Mouse (Mus musculus) intestine, embryonic 14.5 days (tissue): ENCODE data around the gene Lime1. TPM values are rescaled to one million over a fixed set of nuclear protein-coding genes. Genes with fewer than 3 reads are reported as not detected.

Source experiments
- ATAC-seq: fragments of 200-750 bp; cut with Nextera tagmentation; replicated peaks from 2 replicates; pipeline ENCODE4 v1.8.0; 2017; ENCODE audit warnings: low read depth, moderate number of reproducible peaks, moderate TSS enrichment, moderate library complexity; ENCODE audit not compliant: low FRiP score, low TSS enrichment
- DNase-seq: peaks from one replicate; pipeline ENCODE4 v3.0.0-alpha.2; 2018; ENCODE audit warnings: low spot score
- H3K27ac ChIP-seq: fragments of 300-500 bp; sonication (generic); 2 replicates; pipeline ENCODE4 v1.5.1; 2014; ENCODE audit warnings: low read depth, mild to moderate bottlenecking, control low read depth
- H3K27me3 ChIP-seq: fragments of 300-500 bp; sonication (generic); replicated peaks from 2 replicates; pipeline ENCODE4 v1.6.1; 2014; ENCODE audit warnings: low read length, control low read depth; ENCODE audit not compliant: control insufficient read depth, insufficient read depth
- H3K36me3 ChIP-seq: fragments of 300-500 bp; sonication (generic); 2 replicates; pipeline ENCODE4 v1.6.1; 2014; ENCODE audit warnings: low read length, control low read depth; ENCODE audit not compliant: control insufficient read depth, insufficient read depth
- H3K4me1 ChIP-seq: fragments of 300-500 bp; sonication (generic); replicated peaks from 2 replicates; pipeline ENCODE4 v1.6.1; 2014; ENCODE audit warnings: low read length, control low read depth, mixed read lengths; ENCODE audit not compliant: control insufficient read depth, insufficient read depth
- H3K4me2 ChIP-seq: fragments of 300-500 bp; sonication (generic); 2 replicates; pipeline ENCODE4 v1.6.1; 2014; ENCODE audit warnings: low read length
- H3K4me3 ChIP-seq: fragments of 300-500 bp; sonication (generic); 2 replicates; pipeline ENCODE4 v1.5.1; 2014; ENCODE audit warnings: low read depth, low read length, control low read depth, mixed read lengths
- H3K9ac ChIP-seq: fragments of 300-500 bp; sonication (generic); 2 replicates; pipeline ENCODE4 v1.6.1; 2014; ENCODE audit warnings: mild to moderate bottlenecking, low read length
- H3K9me3 ChIP-seq: fragments of 300-500 bp; sonication (generic); 2 replicates; pipeline ENCODE4 v1.6.1; 2016; ENCODE audit warnings: low read length, control low read depth; ENCODE audit not compliant: control insufficient read depth
- WGBS: fragments of 180-500 bp; shearing (Covaris S2); extraction: QIAGEN DNeasy Blood & Tissue Kit; methylation state at CpG from one replicate; pipeline ENCODE4 v1.1.7; 2014; 5-methylcytosine and 5-hydroxymethylcytosine counted together
- polyA plus RNA-seq: library from polyadenylated mRNA; unstranded; fragments of >200 nt; fragmentation: Nextera tagmentation; extraction: Ambion mirVana; gene quantifications from 2 replicates; pipeline ENCODE4 v1.2.1, GENCODE M21; 2014

Lime1 gene
- polyA plus RNA-seq, 1 experiment from 2014 or later, result 22.2 TPM

- peaks cover 66% of the 10 kb centered on the region for H3K36me3 ChIP-seq
- ATAC-seq (no peak), DNase-seq (no peak)
- H3K4me3 ChIP-seq, result no peak overlapping the region
- no peaks in the 10 kb centered on the region for H3K9me3 ChIP-seq
- no peak overlapping the region for H3K4me2 ChIP-seq
- no peaks in the 10 kb centered on the region for H3K4me1 ChIP-seq
- WGBS, result 76% methylated on average over 4 of the region's 4 CpGs
- no peak overlapping the region for H3K9ac ChIP-seq
- H3K27ac ChIP-seq, result no peak overlapping the region
- H3K27me3 ChIP-seq, result no peaks in the 10 kb centered on the region
These were observed 5.1 kb downstream of the Lime1 start for GRCm38 (mm10) chr2:181384919-181385391.

- DNase-seq (no peak), ATAC-seq (no peak)
- Histone ChIP-seq H3K9ac (no peak overlapping the region), H3K9me3 (no peaks in the 10 kb centered on the region), H3K4me3 (no peak overlapping the region), H3K4me1 (no peaks in the 10 kb centered on the region), H3K36me3 (peaks cover 66% of the 10 kb centered on the region), H3K27me3 (no peaks in the 10 kb centered on the region), H3K4me2 (no peak overlapping the region), H3K27ac (no peak overlapping the region)
- WGBS, result 74% methylated on average over 3 of the region's 3 CpGs
These were observed 6.0 kb downstream of the Lime1 start for GRCm38 (mm10) chr2:181385885-181386284.

DNA sequence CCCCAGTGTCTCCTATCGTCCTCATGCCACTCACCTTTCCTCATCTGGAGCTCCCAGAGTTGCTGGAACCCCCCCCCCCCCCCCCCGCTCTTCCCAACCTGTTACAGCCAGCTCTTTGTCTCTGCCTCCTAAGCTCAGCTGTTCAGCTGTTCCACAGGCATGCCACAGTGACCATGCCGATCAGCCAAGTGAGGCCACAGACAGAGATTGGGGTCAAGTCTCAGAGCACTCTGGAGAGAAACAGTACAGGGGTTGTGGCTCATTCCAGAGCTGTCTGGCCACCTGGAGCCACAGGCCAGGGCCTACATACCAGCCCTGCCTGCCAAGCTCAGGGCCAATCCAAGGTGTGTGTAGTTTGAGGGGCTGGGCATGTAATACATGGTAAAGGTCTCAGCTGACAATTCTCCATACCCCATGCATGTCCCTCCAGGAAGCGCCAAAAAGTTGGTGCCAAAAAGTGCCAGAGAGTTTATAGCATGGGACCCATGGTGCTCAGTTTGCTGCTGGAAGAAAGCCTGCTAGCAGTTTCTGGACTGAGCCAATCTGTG, 6.9 kb downstream of the Lime1 start:
- H3K9ac ChIP-seq, result no peak overlapping the region
- H3K27me3 ChIP-seq, result no peaks in the 10 kb centered on the region
- H3K4me2 ChIP-seq, result no peak overlapping the region
- H3K4me3 ChIP-seq, result no peak overlapping the region
- DNase-seq, result no peak
- no peak overlapping the region for H3K27ac ChIP-seq
- no peak for ATAC-seq
- no peaks in the 10 kb centered on the region for H3K4me1 ChIP-seq
- 70% methylated on average over 4 of the region's 4 CpGs for WGBS
- H3K9me3 ChIP-seq, result no peaks in the 10 kb centered on the region
- peaks cover 66% of the 10 kb centered on the region for H3K36me3 ChIP-seq

DNA sequence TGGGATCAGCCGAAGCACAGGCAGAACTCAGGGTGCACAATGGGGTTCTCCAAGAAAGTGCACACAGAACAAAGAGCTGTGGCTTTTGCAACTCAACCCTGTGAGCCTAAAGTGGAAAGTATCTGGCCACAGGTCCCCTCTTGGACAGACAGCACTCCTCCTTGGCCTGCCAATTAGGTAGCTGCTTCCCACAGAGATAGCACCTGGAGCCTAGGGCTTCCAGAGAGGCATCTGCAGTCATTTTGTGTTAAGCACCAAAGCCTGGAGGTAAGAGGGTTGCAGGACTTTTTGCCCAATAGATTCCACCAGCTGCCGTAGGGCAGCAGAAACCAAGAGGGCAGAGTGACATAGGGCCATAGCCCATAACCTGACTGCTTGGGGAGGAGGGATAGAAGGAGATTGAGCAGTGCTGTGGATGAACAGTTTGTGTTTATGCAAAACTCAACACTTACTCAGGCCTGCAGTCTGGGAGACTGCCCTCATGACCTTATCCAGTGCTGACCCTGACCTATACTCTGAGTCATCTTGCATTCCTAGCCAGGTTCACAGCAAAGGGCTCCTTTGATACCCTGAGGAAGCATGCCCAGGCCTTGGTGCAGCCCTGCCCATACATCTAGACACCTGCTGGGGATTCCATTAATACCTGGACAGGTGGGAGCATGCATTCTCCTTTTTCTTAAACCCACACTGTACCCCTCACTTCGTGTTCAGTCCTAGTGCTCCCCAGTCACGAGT, 10.4 kb downstream of the Lime1 start:
- ATAC-seq, result no peak

DNA sequence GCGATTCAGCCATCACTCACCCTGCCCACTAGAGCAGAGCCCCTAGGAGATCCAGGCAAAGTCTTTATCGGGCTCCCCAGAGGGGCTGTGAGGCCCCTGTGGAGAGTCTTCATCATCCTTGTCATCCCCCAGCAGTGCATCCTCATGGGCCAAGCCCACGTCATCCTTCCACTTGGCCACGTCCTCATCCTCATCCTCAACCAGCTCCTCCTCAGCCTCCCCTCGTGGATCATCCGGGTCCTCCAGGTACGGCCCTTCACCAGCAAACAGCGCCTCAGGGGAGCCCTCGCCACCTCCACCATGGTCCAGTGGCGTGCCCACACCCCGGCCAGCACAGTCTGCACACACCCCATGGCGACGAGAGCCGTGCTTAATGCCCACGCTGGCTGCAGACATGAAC, 11.1 kb downstream of the Lime1 start:
- H3K4me3 ChIP-seq, result no peak overlapping the region
- 90% methylated on average over 15 of the region's 15 CpGs for WGBS
- no peak for ATAC-seq
- DNase-seq, result no peak
- no peak overlapping the region for H3K4me2 ChIP-seq
- no peak overlapping the region for H3K27ac ChIP-seq
- peaks cover 43% of the 10 kb centered on the region for H3K36me3 ChIP-seq
- no peak overlapping the region for H3K9ac ChIP-seq
- H3K9me3 ChIP-seq, result no peaks in the 10 kb centered on the region
- H3K4me1 ChIP-seq, result no peaks in the 10 kb centered on the region
- H3K27me3 ChIP-seq, result no peaks in the 10 kb centered on the region

More for the DNA sequence above, 10.4 kb downstream of the Lime1 start:
- peaks cover 45% of the 10 kb centered on the region for H3K36me3 ChIP-seq
- H3K9me3 ChIP-seq, result no peaks in the 10 kb centered on the region
- no peak overlapping the region for H3K9ac ChIP-seq
- H3K4me1 ChIP-seq, result no peaks in the 10 kb centered on the region
- no peak overlapping the region for H3K4me3 ChIP-seq
- 70% methylated on average over 4 of the region's 4 CpGs for WGBS
- no peak for DNase-seq
- no peak overlapping the region for H3K27ac ChIP-seq
- no peaks in the 10 kb centered on the region for H3K27me3 ChIP-seq
- H3K4me2 ChIP-seq, result no peak overlapping the region

DNA sequence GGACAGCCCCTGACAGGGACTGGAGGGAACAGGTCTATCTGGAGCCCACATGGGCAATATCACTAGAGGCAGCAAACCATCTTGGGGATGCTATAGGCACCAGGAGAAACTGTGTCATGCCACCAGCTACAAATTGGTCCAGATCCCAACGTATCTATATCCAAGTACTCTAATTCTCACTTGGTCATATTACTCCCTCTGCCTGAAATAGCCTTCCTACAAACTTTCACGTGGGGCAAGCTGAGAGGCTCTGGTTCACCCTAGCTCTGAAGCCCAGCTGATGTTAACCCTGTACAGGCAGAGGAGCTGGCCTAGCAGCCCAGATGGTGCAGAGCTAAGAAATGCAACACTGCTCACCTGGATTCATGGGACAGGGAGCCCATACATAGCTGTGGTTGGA, 11.7 kb downstream of the Lime1 start:
- Histone ChIP-seq H3K27ac (no peak overlapping the region), H3K4me1 (no peaks in the 10 kb centered on the region), H3K9me3 (no peaks in the 10 kb centered on the region), H3K4me3 (no peak overlapping the region), H3K27me3 (no peaks in the 10 kb centered on the region), H3K9ac (no peak overlapping the region), H3K4me2 (no peak overlapping the region), H3K36me3 (peaks cover 39% of the 10 kb centered on the region)
- no peak for DNase-seq
- ATAC-seq, result no peak
- WGBS, result 67% methylated on average over 2 of the region's 2 CpGs

DNA sequence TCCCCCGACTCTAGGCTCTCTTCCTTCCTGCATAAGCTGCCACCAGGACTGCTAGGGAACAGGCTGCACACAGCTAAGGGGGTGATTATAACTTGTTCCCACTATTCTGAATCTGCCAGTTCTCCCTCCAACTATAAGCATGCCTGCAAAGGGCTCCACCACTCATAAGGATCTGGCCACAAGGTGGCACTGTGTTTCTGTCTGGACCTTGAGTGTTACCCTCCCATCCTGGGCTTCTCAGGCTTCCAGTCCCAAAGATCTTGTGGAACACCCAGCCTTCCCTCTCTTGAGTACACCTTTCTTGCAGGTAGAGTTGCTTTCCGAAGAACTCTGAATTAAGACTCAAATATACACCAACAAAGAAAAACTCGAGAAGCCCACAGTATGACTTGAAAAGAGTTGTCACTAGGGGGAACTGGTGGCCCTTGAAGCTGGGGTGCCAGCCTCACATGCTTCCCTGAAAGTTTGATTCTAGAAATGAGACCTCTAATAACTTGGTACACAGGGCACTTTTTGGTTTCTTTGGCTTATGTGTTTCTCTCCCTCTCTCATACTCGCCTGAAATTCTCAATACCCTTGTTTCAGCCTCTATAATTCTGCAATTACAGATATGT, 12.8 kb downstream of the Lime1 start:
- no peaks in the 10 kb centered on the region for H3K4me1 ChIP-seq
- no peaks in the 10 kb centered on the region for H3K27me3 ChIP-seq
- peak; percentile 91 for DNase-seq
- no peak overlapping the region for H3K4me2 ChIP-seq
- no peaks in the 10 kb centered on the region for H3K9me3 ChIP-seq
- H3K27ac ChIP-seq, result no peak overlapping the region
- peak; percentile 59; the same call in 1 of the 2 replicates for ATAC-seq
- 39% methylated on average over 4 of the region's 4 CpGs for WGBS
- peaks cover 30% of the 10 kb centered on the region for H3K36me3 ChIP-seq
- no peak overlapping the region for H3K4me3 ChIP-seq
- no peak overlapping the region for H3K9ac ChIP-seq

GRCm38 (mm10) chr2:181394086-181394485, 14.2 kb downstream of the Lime1 start:
- H3K36me3 ChIP-seq, result peaks cover 30% of the 10 kb centered on the region
- WGBS, result 93% methylated on average over 3 of the region's 3 CpGs
- H3K4me1 ChIP-seq, result no peaks in the 10 kb centered on the region
- DNase-seq, result no peak
- H3K27ac ChIP-seq, result no peak overlapping the region
- H3K4me3 ChIP-seq, result no peak overlapping the region
- no peak overlapping the region for H3K9ac ChIP-seq
- H3K27me3 ChIP-seq, result no peaks in the 10 kb centered on the region
- ATAC-seq, result no peak
- no peaks in the 10 kb centered on the region for H3K9me3 ChIP-seq
- no peak overlapping the region for H3K4me2 ChIP-seq
